Mouse (Mus musculus) hindbrain, embryonic 15.5 days (tissue): ENCODE results near the gene Lrrfip2. TPM values are rescaled to one million over a fixed set of nuclear protein-coding genes. Genes with fewer than 3 reads are reported as not detected.

Experiments
- ATAC-seq: fragments of 200-750 bp; cut with Nextera tagmentation; 2 replicates; pipeline ENCODE4 v1.8.0; 2017; ENCODE audit warnings: low read depth, moderate number of reproducible peaks, moderate TSS enrichment; ENCODE audit not compliant: low FRiP score
- H3K27ac ChIP-seq: fragments of 300-500 bp; sonication (generic); replicated peaks from 2 replicates; pipeline ENCODE4 v1.5.1; 2015; ENCODE audit warnings: mild to moderate bottlenecking, inconsistent platforms
- H3K27me3 ChIP-seq: fragments of 300-500 bp; sonication (generic); 2 replicates; pipeline ENCODE4 v1.6.1; 2015; ENCODE audit warnings: control low read depth, inconsistent platforms
- H3K36me3 ChIP-seq: fragments of 300-500 bp; sonication (generic); 2 replicates; pipeline ENCODE4 v1.6.1; 2015; ENCODE audit warnings: control low read depth, inconsistent platforms
- H3K4me1 ChIP-seq: fragments of 300-500 bp; sonication (generic); replicated peaks from 2 replicates; pipeline ENCODE4 v1.6.1; 2015; ENCODE audit warnings: control low read depth, inconsistent platforms
- H3K4me2 ChIP-seq: fragments of 300-500 bp; sonication (generic); 2 replicates; pipeline ENCODE4 v1.6.1; 2015; ENCODE audit warnings: moderate library complexity, mild to moderate bottlenecking, inconsistent platforms
- H3K4me3 ChIP-seq: fragments of 300-500 bp; sonication (generic); 2 replicates; pipeline ENCODE4 v1.5.1; 2015; ENCODE audit warnings: mild to moderate bottlenecking, inconsistent platforms
- H3K9ac ChIP-seq: fragments of 300-500 bp; sonication (generic); 2 replicates; pipeline ENCODE4 v1.6.1; 2015; ENCODE audit warnings: inconsistent platforms
- H3K9me3 ChIP-seq: fragments of 300-500 bp; sonication (generic); 2 replicates; pipeline ENCODE4 v1.6.1; 2016; ENCODE audit warnings: control low read depth, inconsistent platforms
- WGBS: fragments of 180-500 bp; shearing (Covaris S2); methylation state at CpG from one replicate; pipeline ENCODE4 v1.1.7; 2015; 5-methylcytosine and 5-hydroxymethylcytosine counted together
- polyA plus RNA-seq: library from polyadenylated mRNA; unstranded; fragments of >200 nt; fragmentation: Nextera tagmentation; extraction: Ambion mirVana; gene quantifications from 2 replicates; pipeline ENCODE4 v1.2.1, GENCODE M21; 2015

Gene Lrrfip2
- polyA plus RNA-seq, 1 experiment from 2014 or later = 45.9 TPM

- peaks cover 20% of the 10 kb centered on the region; the same call in 1 of the 2 replicates for H3K36me3 ChIP-seq
Observed at GRCm38 (mm10) chr9:111209158-111209699, 91.8 kb downstream of the Lrrfip2 start.

GRCm38 (mm10) chr9:111210412-111210811 is 93.0 kb downstream of the Lrrfip2 start:
- no peak overlapping the region for H3K27ac ChIP-seq
- peaks cover 21% of the 10 kb centered on the region; the same call in 1 of the 2 replicates for H3K36me3 ChIP-seq
- no peak overlapping the region for H3K4me3 ChIP-seq
- H3K9ac ChIP-seq = no peak overlapping the region
- no peak for ATAC-seq
- no peaks in the 10 kb centered on the region for H3K9me3 ChIP-seq
- no peaks in the 10 kb centered on the region for H3K4me1 ChIP-seq
- no peak overlapping the region for H3K4me2 ChIP-seq
- H3K27me3 ChIP-seq = no peaks in the 10 kb centered on the region
- WGBS = 91% methylated on average over 4 of the region's 4 CpGs

More at GRCm38 (mm10) chr9:111209158-111209699, 91.8 kb downstream of the Lrrfip2 start:
- 96% methylated on average over 7 of the region's 7 CpGs for WGBS
- Histone ChIP-seq H3K27me3 (no peaks in the 10 kb centered on the region), H3K27ac (no peak overlapping the region), H3K4me2 (no peak overlapping the region), H3K9ac (no peak overlapping the region), H3K4me3 (no peak overlapping the region), H3K9me3 (no peaks in the 10 kb centered on the region), H3K4me1 (no peaks in the 10 kb centered on the region)
- ATAC-seq = no peak

DNA sequence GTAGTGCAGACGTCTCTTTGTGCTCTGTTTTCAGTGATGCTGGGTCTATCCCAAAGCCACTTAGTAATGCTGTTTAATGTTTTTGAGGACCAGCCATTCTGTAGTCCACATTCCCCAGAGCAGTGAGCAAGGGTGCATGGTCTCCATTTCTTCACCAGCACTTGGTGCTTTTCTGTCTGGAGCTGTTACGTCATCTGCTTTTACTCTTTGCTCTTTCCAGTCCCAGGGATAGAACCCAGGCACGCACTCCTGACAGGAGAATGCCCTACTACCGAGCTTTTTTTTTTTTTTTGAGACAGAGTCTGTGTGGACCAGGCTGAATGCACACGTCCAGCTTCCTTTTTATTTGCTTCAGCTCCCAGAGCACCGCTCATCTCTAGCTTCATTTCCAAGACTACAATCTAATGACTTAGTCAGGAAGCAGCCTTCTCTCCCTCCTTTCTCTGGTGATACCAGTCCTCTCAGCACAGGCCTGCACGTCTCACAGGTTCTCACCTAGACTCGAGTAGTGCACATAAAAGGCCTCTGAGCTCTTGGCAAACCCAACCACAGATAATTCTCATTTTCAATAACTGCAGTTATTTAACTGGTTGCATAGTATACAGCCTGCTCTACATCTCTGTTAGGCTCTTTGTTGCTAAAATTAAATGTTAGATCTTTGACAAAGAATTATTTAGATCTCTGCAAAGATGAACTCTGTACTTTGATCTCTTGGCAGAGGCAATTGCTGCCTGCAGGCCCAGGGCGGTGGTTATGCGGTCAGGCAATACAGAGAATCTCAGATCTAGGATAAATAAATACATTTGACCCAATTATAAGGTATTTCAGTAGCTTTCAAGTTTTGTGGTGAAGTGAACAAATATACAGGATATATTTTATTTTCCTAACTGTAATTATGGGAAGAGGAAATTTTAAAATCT is 94.0 kb downstream of the Lrrfip2 start:
- Histone ChIP-seq H3K9ac (no peak overlapping the region), H3K4me2 (no peak overlapping the region), H3K4me1 (no peaks in the 10 kb centered on the region), H3K36me3 (peaks cover 24% of the 10 kb centered on the region; the same call in 1 of the 2 replicates), H3K9me3 (no peaks in the 10 kb centered on the region), H3K27me3 (no peaks in the 10 kb centered on the region), H3K4me3 (no peak overlapping the region), H3K27ac (no peak overlapping the region)
- no peak for ATAC-seq
- 88% methylated on average over 10 of the region's 10 CpGs for WGBS

GRCm38 (mm10) chr9:111213501-111213900 is 96.1 kb downstream of the Lrrfip2 start:
- Histone ChIP-seq H3K9ac (no peak overlapping the region), H3K9me3 (no peaks in the 10 kb centered on the region), H3K36me3 (peaks cover 29% of the 10 kb centered on the region), H3K4me1 (no peaks in the 10 kb centered on the region), H3K27ac (no peak overlapping the region), H3K4me3 (no peak overlapping the region), H3K4me2 (no peak overlapping the region), H3K27me3 (no peaks in the 10 kb centered on the region)
- WGBS = 80% methylated on average over 6 of the region's 6 CpGs
- ATAC-seq = no peak

- Histone ChIP-seq H3K9ac (no peak overlapping the region), H3K27me3 (no peaks in the 10 kb centered on the region), H3K4me3 (no peak overlapping the region), H3K4me1 (no peaks in the 10 kb centered on the region), H3K4me2 (no peak overlapping the region), H3K9me3 (no peaks in the 10 kb centered on the region), H3K27ac (no peak overlapping the region), H3K36me3 (peaks cover 37% of the 10 kb centered on the region)
- ATAC-seq = no peak
Observed at GRCm38 (mm10) chr9:111216424-111216823, 99.0 kb downstream of the Lrrfip2 start.

GRCm38 (mm10) chr9:111220551-111221080 is 103.2 kb downstream of the Lrrfip2 start:
- ATAC-seq = no peak
- whole genome bisulfite sequencing = 94% methylated on average over 5 of the region's 5 CpGs
- no peaks in the 10 kb centered on the region for H3K4me1 ChIP-seq
- H3K4me3 ChIP-seq = no peak overlapping the region
- H3K27me3 ChIP-seq = no peaks in the 10 kb centered on the region
- no peak overlapping the region for H3K27ac ChIP-seq
- no peak overlapping the region for H3K4me2 ChIP-seq
- H3K36me3 ChIP-seq = peaks cover 50% of the 10 kb centered on the region
- H3K9ac ChIP-seq = no peak overlapping the region
- no peaks in the 10 kb centered on the region for H3K9me3 ChIP-seq

DNA sequence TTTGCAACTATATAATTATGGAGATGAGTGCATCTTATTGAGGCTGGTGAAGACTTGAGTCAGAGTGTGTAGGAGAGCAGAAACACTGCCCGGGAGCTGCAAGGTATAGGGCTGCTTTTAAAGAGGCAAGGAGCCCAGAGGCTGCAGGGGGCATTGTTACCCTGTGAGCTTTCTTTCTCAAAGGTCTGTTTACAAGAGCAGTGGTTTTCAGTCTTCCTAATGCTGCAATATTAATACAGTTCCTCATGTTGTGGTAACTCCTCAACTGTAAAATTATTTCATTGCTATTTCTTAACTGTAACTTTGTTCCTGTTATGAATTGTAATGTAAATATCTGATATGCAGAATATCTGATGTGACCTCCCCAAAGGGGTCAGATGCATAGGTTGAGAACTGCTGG is 104.2 kb downstream of the Lrrfip2 start:
- Histone ChIP-seq H3K4me3 (no peak overlapping the region), H3K4me1 (no peaks in the 10 kb centered on the region), H3K9ac (no peak overlapping the region), H3K9me3 (no peaks in the 10 kb centered on the region), H3K27ac (no peak overlapping the region), H3K4me2 (no peak overlapping the region), H3K27me3 (no peaks in the 10 kb centered on the region), H3K36me3 (peaks cover 54% of the 10 kb centered on the region)
- 80% methylated on average over 1 of the region's 1 CpGs for WGBS
- ATAC-seq = no peak

DNA sequence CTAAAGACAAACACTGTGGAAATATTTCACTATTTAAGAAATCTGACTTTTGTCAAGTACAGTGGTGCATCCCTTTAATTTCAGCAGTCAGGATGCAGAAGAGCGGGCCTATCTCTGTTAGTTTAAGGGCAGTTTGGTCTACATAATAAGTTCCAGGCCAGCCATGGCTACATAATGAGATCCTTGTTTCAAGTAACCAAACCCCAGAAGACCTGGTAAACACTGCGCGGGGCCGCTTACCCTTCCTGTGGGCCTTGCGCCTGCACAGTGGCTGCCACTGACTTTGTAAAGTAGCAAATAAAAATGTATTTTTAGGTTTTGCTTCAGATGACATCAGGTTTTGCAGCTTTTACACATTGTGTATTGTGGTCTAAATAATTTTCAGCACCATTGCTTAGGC is 106.0 kb downstream of the Lrrfip2 start:
- Histone ChIP-seq H3K9me3 (no peaks in the 10 kb centered on the region), H3K27ac (no peak overlapping the region), H3K9ac (no peak overlapping the region), H3K4me1 (no peaks in the 10 kb centered on the region), H3K4me3 (no peak overlapping the region), H3K36me3 (peaks cover 56% of the 10 kb centered on the region), H3K27me3 (no peaks in the 10 kb centered on the region), H3K4me2 (no peak overlapping the region)
- WGBS = 96% methylated on average over 5 of the region's 5 CpGs
- ATAC-seq = no peak

DNA sequence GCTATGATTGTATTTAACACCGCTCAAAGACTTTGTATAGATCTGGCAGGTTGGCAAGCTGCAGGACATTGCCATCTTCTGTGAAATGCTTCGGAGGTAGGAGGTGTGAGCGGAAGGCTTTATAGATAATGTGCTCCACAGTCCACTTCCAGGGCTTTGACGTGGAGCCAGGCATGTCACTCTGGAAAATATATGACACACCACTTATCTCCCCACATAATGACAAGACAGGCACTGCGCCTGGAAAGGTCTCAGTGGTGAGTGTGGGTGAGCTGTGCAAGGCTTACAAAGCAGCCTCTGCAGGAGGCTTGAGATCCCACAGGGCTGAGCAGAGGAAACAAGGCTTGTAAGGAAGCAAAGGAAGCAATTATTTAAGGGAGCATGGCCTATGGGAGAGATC is 111.1 kb downstream of the Lrrfip2 start:
- H3K9me3 ChIP-seq = no peaks in the 10 kb centered on the region
- H3K4me1 ChIP-seq = no peaks in the 10 kb centered on the region
- H3K4me3 ChIP-seq = no peak overlapping the region
- 88% methylated on average over 5 of the region's 5 CpGs for WGBS
- H3K36me3 ChIP-seq = peaks cover 70% of the 10 kb centered on the region
- no peak overlapping the region for H3K27ac ChIP-seq
- ATAC-seq = no peak
- no peak overlapping the region for H3K9ac ChIP-seq
- H3K4me2 ChIP-seq = no peak overlapping the region
- no peaks in the 10 kb centered on the region for H3K27me3 ChIP-seq

GRCm38 (mm10) chr9:111234701-111235100 is 117.3 kb downstream of the Lrrfip2 start:
- Histone ChIP-seq H3K4me1 (no peaks in the 10 kb centered on the region), H3K4me3 (no peak overlapping the region), H3K27ac (no peak overlapping the region), H3K36me3 (peaks cover 58% of the 10 kb centered on the region), H3K27me3 (no peaks in the 10 kb centered on the region), H3K4me2 (no peak overlapping the region), H3K9ac (no peak overlapping the region), H3K9me3 (no peaks in the 10 kb centered on the region)
- no peak for ATAC-seq
- WGBS = 94% methylated on average over 9 of the region's 9 CpGs

GRCm38 (mm10) chr9:111237726-111238125 is 120.3 kb downstream of the Lrrfip2 start:
- Histone ChIP-seq H3K4me3 (no peak overlapping the region), H3K4me1 (no peaks in the 10 kb centered on the region), H3K9me3 (no peaks in the 10 kb centered on the region), H3K27ac (no peak overlapping the region), H3K36me3 (peaks cover 61% of the 10 kb centered on the region), H3K4me2 (no peak overlapping the region), H3K9ac (no peak overlapping the region), H3K27me3 (no peaks in the 10 kb centered on the region)
- ATAC-seq = no peak

DNA sequence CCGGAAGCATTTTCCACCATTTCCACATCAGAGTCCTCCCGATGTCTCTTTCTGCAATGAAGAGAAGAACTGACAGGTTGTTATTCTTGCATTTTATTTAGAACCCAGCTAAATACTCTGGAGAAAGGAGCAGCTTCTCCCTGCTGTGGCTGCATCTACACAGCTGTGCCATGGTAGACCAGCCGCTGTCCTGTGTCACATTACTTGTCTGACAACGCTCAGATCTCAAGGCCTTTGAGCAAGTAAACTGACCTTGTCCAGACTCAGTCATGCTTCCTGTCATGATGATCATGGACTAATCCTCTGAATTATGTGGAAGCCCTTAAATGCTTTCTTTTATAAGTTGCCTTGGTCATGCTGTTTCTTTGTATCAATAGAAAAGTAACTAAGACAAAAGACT is 122.4 kb downstream of the Lrrfip2 start:
- Histone ChIP-seq H3K9me3 (no peaks in the 10 kb centered on the region), H3K4me2 (no peak overlapping the region), H3K4me1 (no peaks in the 10 kb centered on the region), H3K27me3 (no peaks in the 10 kb centered on the region), H3K9ac (no peak overlapping the region), H3K36me3 (peaks cover 53% of the 10 kb centered on the region), H3K4me3 (no peak overlapping the region), H3K27ac (no peak overlapping the region)
- no peak for ATAC-seq
- 86% methylated on average over 4 of the region's 4 CpGs for WGBS
